ENCODE assay signal across 10 mouse cellular contexts in genomic region chr17:83271509-83271908, GRCm38 (mm10). TPM values are rescaled to one million over a fixed set of nuclear protein-coding genes. Genes with fewer than 3 reads are reported as not detected.
A peak's percentile ranks its signal among the peaks of the same experiment; 100 is the strongest.
DNase-seq lines count a peak whose midpoint lies in the region; ATAC-seq and TF ChIP-seq lines count a peak whose summit lies in the region.
"Had no signal": no experiment of that assay in that cellular context is flagged by ENCODE, and none has a peak within 500 bp of the region (broad histone marks: within the 10 kb centered on the region; RNA-seq: fewer than 3 reads in every experiment).

No protein-coding gene starts in this region.

- H3K4me1 ChIP-seq in hindbrain, embryonic 14.5 days (replicated peaks; ENCODE audit: control insufficient read depth, insufficient read depth, low read length): peaks cover 9% of the 10 kb centered on the region
- H3K4me1 ChIP-seq in hindbrain, embryonic 16.5 days (ENCODE audit: control insufficient read depth, insufficient read depth, low read depth, low read length): peaks cover 11% of the 10 kb centered on the region; the same call in 1 of the 2 replicates
- H3K4me1 ChIP-seq in liver, embryonic 14.5 days (replicated peaks; ENCODE audit: control insufficient read depth in 2 of 2, insufficient read depth in 2 of 2, low read length in 1 of 2): peaks cover 0 to 5% of the 10 kb centered on the region in 2 experiments; a peak in 2 of 4 replicates

- TF ChIP-seq CTCF in liver, embryonic 14.5 days (IDR thresholded peaks at IDR 0.05; ENCODE audit: low read depth): peak; percentile 85

- 3% methylated on average over 3 of the region's 3 CpGs for WGBS in hindbrain, embryonic 14.5 days
- WGBS in hindbrain, embryonic 16.5 days: 2% methylated on average over 3 of the region's 3 CpGs
- WGBS in liver, embryonic 14.5 days (ENCODE audit: insufficient replicate concordance): 4% methylated on average over 3 of the region's 3 CpGs

- peak; percentile 90 for DNase-seq in hindbrain, embryonic 14.5 days (ENCODE audit: low spot score)
- DNase-seq in adrenal gland, adult 2 months: peak; percentile 79
- DNase-seq in embryo, embryonic 9.5 days (ENCODE audit: extremely low spot score): peak; percentile 77
- peak; percentile 54 to 74 for DNase-seq in kidney, adult 8-10 months
- DNase-seq in liver, embryonic 14.5 days (ENCODE audit: low read depth in 3 of 3, low spot score in 3 of 3): peak; percentile 44 to 50 (median 44)
- DNase-seq in retina, postnatal 7 days (ENCODE audit: low read depth, low spot score): peak; percentile 79
- peak; percentile 71 for DNase-seq in urinary bladder, adult 18-20 months (ENCODE audit: low spot score in 2 of 2)

- TF ChIP-seq EP300 in liver, embryonic 14.5 days (IDR thresholded peaks at IDR 0.05; ENCODE audit: low read depth): no peak

- H3K9me3 ChIP-seq in hindbrain, embryonic 14.5 days (ENCODE audit: control insufficient read depth, low read length): no peaks in the 10 kb centered on the region
- H3K9me3 ChIP-seq in hindbrain, embryonic 16.5 days (ENCODE audit: control insufficient read depth, low read length): no peaks in the 10 kb centered on the region
- no peaks in the 10 kb centered on the region for H3K9me3 ChIP-seq in liver, embryonic 14.5 days (ENCODE audit: control insufficient read depth, low read length)
- H3K9me3 ChIP-seq: embryonic facial prominence, embryonic 15.5 days had no signal

- no peak overlapping the region for H3K4me2 ChIP-seq in hindbrain, embryonic 14.5 days (replicated peaks)
- no peak overlapping the region for H3K4me2 ChIP-seq in hindbrain, embryonic 16.5 days (ENCODE audit: low read length)
- no peak overlapping the region for H3K4me2 ChIP-seq in liver, embryonic 14.5 days (ENCODE audit: low read depth)
- H3K4me2 ChIP-seq: embryonic facial prominence, embryonic 15.5 days had no signal

- no peak overlapping the region for H3K27ac ChIP-seq in hindbrain, embryonic 14.5 days
- H3K27ac ChIP-seq in hindbrain, embryonic 16.5 days (ENCODE audit: low read depth, low read length): no peak overlapping the region
- H3K27ac ChIP-seq in liver, embryonic 14.5 days: no peak overlapping the region
- H3K27ac ChIP-seq: embryonic facial prominence, embryonic 15.5 days had no signal

- no peak overlapping the region for H3K9ac ChIP-seq in hindbrain, embryonic 14.5 days
- no peak overlapping the region for H3K9ac ChIP-seq in hindbrain, embryonic 16.5 days (ENCODE audit: low read depth, low read length)
- no peak overlapping the region for H3K9ac ChIP-seq in liver, embryonic 14.5 days (replicated peaks)
- H3K9ac ChIP-seq: embryonic facial prominence, embryonic 15.5 days had no signal

- no peaks in the 10 kb centered on the region for H3K36me3 ChIP-seq in hindbrain, embryonic 14.5 days (replicated peaks; ENCODE audit: control insufficient read depth, insufficient read depth)
- no peaks in the 10 kb centered on the region for H3K36me3 ChIP-seq in hindbrain, embryonic 16.5 days (ENCODE audit: control insufficient read depth, insufficient read depth, low read length)
- H3K36me3 ChIP-seq in liver, embryonic 14.5 days (replicated peaks; ENCODE audit: control insufficient read depth, insufficient read depth, low read depth): no peaks in the 10 kb centered on the region
- H3K36me3 ChIP-seq: embryonic facial prominence, embryonic 15.5 days had no signal

- H3K27me3 ChIP-seq in hindbrain, embryonic 14.5 days (ENCODE audit: control insufficient read depth, insufficient read depth, low read length): peaks cover 4% of the 10 kb centered on the region; the same call in 1 of the 2 replicates
- H3K27me3 ChIP-seq in hindbrain, embryonic 16.5 days (replicated peaks; ENCODE audit: control insufficient read depth, insufficient read depth, low read length): no peaks in the 10 kb centered on the region; the same call in 1 of the 2 replicates
- peaks cover 10% of the 10 kb centered on the region for H3K27me3 ChIP-seq in liver, embryonic 14.5 days (ENCODE audit: control insufficient read depth, insufficient read depth, low read length)

- ATAC-seq in hindbrain, embryonic 14.5 days (ENCODE audit: low FRiP score): no peak
- no peak for ATAC-seq in hindbrain, embryonic 16.5 days
- ATAC-seq in liver, embryonic 14.5 days (ENCODE audit: insufficient read depth): no peak

- no peak overlapping the region for H3K4me3 ChIP-seq in hindbrain, embryonic 14.5 days (replicated peaks; ENCODE audit: low read length)
- H3K4me3 ChIP-seq in hindbrain, embryonic 16.5 days (ENCODE audit: low read length): no peak overlapping the region
- no peak overlapping the region for H3K4me3 ChIP-seq in liver, embryonic 14.5 days (ENCODE audit: insufficient read depth in 1 of 2, low read depth in 2 of 2, low read length in 2 of 2)
- H3K4me3 ChIP-seq: embryonic facial prominence, embryonic 15.5 days; myocyte had no signal

RNA-seq across cellular contexts. Expression of gene Pkdcc, which starts 56.4 kb away (rescaled TPM):
- polyA plus RNA-seq in hindbrain, embryonic 14.5 days (2014; fragmentation: Nextera tagmentation; extraction: Ambion mirVana): 5.5 and 7.5 TPM in 2 replicates
- 5.0 and 5.1 TPM in 2 replicates for polyA plus RNA-seq in hindbrain, embryonic 16.5 days (2015; fragmentation: Nextera tagmentation; extraction: Ambion mirVana)
- 10 to 100 TPM; 48.7 to 77.8 TPM for total RNA-seq in adrenal gland, adult 2 months (2021)
- polyA plus RNA-seq in adrenal gland, adult 2 months (2012; rRNA removed): 437 and 633 TPM in 2 replicates
- polyA plus RNA-seq in liver, embryonic 14.5 days (2012; rRNA removed): 14.7 and 15.3 TPM in 2 replicates
- polyA plus RNA-seq in liver, embryonic 14.5 days (2014; fragmentation: Nextera tagmentation; extraction: Ambion mirVana): 2.3 and 2.8 TPM in 2 replicates

Comparison
In these comparisons a context has a peak if more than half of its experiments do, and no peak if none do; other contexts are left out.
1. RNA of gene Pkdcc, which starts 56.4 kb away (polyA plus RNA-seq): 437 to 633 TPM in adrenal gland, adult 2 months; 2.3 to 15.3 TPM in liver, embryonic 14.5 days, 5.5 to 7.5 TPM in hindbrain, embryonic 14.5 days and 5.0 to 5.1 TPM in hindbrain, embryonic 16.5 days; every median in the first group is over 10 times any median in the second.
2. Peak in every context shown above with its lines, with median percentiles within 50 percentile points of each other: DNase-seq.